Mouse (Mus musculus) thymus, postnatal 25 days (tissue): ENCODE measurements at regions not wholly inside any gene's neighbourhood (a gene's known extent, or its start where the extent isn't known, plus 50 kb on each side); places are given as distances from the start of the nearest gene placed in this dataset.

Source experiments
- DNase-seq: peaks from one replicate; pipeline ENCODE4 v3.0.0; 2022

GRCm38 (mm10) chr17:49149896-49150295 lies 217.7 kb downstream of the Lrfn2 start:
- DNase-seq, result no peak

DNA sequence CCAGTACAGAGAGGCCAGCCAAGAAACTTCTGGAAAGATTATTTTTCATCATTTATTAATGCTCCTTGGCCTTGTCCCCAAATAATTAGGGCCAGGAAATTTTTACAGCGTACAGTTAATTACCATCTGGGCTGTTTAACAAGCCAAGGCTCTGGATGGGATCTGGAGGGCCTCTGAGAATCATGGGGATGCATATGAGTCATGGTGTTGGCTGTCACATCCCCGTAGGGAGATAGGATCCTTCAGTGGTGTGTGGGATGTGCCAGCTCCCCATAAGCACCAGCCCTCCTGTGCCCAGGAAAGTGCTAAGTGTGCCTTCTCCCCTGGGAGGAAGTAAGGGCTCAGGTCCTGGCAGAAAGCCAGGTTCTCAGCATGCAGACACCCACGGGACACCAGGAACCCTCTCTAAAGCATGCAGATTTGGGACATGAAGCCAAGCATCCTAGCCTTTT lies 218.8 kb downstream of the Lrfn2 start:
- no peak for DNase-seq

DNA sequence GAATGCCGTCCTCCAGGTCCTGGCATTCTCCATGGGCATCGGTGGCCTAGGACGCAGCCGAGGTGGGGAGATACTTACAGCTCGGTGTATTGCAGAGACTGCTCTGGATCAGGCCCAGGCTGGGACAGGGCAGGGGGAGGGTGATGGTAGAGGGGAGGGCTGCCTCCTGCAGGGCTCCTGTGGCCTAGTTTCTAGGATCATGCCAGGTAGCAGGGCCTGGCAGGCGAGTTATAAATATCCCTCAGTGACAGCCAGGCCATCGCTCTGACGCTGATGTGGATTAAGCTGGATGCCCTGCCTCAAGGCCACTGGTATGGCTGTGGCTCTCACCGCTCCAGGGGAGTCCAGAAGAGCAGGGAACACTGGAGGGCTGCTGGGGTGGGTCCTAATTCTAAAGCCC lies 221.8 kb downstream of the Lrfn2 start:
- DNase-seq, result no peak

DNA sequence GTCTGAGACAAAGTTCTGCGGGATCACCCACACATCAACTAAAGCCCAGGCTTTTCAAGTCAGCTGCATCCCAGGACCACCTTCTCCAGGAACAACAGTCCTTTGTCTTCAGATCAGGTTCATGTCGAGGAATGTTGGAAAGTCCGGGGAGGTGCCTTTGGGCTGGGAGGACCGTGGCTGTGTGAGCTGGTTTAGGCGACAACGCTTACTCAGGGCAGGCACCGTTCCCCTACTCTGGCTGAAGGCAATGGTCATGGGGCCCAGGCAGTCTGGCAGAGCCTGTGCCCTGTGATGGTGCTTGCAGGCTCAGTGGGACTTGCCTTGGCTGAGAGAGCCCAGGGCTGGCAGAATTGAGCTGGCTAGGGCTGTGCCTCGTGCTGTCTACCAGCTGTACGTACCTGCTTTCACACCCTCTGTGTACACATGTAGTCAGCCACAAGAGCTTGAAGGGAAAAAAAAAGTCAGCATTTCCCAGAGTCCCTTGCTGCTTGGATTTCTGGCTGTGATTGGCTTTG lies 222.9 kb downstream of the Lrfn2 start:
- no peak for DNase-seq

- DNase-seq, result no peak
These were observed 225.4 kb downstream of the Lrfn2 start for GRCm38 (mm10) chr17:49157586-49157985.

- peak; percentile 81 for DNase-seq
These were observed 239.3 kb downstream of the Lrfn2 start for GRCm38 (mm10) chr17:49171252-49172047.

- peak; percentile 12 for DNase-seq
These were observed 240.0 kb downstream of the Lrfn2 start for GRCm38 (mm10) chr17:49172052-49172799.

DNA sequence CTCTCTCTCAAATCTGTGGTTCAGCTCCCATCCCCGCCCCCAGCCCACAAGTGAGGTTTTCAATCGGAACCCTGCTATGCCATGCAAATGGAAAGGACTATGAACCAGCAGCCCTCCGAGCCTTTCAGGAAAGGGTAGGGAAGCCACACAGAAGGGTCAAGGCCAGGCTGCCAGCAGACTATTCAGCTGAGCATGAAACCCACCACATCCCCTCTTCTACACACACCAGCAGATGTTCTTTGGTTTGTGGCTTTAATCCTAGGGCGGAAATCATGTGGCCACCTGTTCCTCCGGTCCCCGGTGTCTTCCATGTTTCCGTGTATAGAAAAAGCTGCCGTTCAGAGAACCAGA lies 240.6 kb downstream of the Lrfn2 start:
- peak; percentile 54 for DNase-seq

GRCm38 (mm10) chr17:49177966-49178731 lies 246.0 kb downstream of the Lrfn2 start:
- no peak for DNase-seq

DNA sequence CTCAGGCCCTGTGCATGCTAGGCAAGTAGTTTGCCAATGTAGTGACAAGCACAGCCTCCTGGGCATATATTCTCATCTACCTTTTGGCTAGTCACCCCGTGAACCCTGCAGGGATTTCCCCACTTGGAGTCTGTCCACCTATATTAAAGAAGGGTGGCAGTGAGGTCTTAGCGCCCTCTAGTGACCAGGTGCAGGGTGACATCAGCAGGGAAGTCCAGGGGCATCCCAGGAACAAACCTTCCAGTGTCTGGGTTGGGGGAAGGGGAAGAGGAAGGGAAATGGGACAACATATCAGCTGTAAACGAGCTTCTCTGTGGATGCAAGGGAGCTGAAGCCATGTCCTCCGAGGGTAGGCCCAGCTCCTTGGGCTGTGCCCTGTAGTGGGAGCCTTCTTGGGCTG lies 245.7 kb upstream of the Mocs1 start:
- DNase-seq, result peak; percentile 57

DNA sequence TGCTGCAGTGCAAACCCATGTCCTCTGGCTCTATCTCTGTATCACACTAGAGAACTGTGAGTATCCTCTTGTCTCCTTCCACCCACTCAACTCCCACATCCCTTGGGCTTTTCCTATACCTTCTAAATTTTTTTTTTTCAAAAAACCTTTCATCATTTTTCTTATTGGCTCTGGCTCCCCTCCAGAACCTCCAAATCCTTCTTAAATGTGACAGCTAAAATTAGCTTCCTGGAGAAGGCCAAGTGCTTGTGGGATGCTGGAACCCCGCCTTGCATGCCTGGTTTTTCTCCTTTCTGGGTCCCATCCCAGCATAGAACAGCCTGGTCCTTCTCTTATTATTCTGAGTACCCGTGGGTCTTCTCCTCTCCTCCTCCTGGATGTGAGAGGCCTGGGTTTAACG lies 244.2 kb upstream of the Mocs1 start:
- DNase-seq, result no peak

GRCm38 (mm10) chr17:49185052-49185612 lies 243.0 kb upstream of the Mocs1 start:
- no peak for DNase-seq

GRCm38 (mm10) chr17:49189765-49190164 lies 238.4 kb upstream of the Mocs1 start:
- DNase-seq, result peak; percentile 36

DNA sequence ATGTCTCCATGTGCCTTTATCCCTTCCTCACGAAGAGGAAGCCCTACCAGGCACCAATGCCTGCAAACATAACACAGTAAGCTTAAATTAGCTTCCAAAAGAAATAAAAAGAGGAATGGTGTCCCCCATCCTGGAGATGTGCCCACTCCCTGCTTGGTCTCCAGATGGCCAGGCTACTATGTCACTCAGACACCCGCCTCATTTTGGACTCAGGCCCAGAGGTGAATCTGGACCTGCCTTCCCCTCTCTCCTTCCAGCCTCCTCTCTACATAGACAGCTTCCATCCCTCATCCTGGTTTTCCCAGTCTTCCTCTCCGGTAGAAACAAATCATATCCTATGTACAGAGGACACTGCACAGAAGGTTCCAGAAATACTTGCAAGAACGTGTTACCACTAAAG lies 237.8 kb upstream of the Mocs1 start:
- DNase-seq, result no peak

DNA sequence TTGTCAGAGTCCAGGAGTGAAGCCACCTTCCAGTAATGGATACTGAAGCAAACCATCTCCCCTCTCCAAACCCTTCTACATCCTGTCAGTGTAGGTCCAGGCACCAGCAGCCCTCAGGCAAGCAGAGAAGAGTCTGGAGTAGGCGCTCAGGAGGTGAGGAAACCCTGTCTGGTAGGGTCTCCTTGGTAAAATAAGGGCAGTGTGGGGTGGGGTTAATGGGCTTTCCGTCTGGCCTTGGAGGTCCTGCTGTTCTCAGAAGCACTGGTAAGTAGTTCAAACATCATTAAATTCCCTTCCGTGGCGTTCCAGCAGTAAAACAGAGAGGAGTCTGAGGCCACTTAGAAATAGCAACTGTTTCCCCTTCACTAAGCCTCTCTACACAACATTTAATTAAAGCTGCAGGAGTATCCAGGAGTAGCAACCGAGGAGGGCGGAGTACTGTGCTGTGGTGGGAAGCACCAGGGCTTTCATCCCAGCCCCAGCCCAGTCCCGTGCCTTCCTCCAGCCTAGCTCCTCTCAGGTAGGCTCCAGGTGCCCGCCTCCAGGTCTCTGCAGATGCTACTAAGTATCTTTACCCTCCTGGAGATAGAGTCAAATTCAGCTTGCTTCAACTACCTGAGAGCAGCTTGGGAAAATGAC lies 232.0 kb upstream of the Mocs1 start:
- no peak for DNase-seq

GRCm38 (mm10) chr17:49201495-49201894 lies 226.7 kb upstream of the Mocs1 start:
- no peak for DNase-seq

- DNase-seq, result no peak
These were observed 223.1 kb upstream of the Mocs1 start for GRCm38 (mm10) chr17:49205095-49205494.

GRCm38 (mm10) chr17:49205564-49205963 lies 222.6 kb upstream of the Mocs1 start:
- DNase-seq, result no peak

DNA sequence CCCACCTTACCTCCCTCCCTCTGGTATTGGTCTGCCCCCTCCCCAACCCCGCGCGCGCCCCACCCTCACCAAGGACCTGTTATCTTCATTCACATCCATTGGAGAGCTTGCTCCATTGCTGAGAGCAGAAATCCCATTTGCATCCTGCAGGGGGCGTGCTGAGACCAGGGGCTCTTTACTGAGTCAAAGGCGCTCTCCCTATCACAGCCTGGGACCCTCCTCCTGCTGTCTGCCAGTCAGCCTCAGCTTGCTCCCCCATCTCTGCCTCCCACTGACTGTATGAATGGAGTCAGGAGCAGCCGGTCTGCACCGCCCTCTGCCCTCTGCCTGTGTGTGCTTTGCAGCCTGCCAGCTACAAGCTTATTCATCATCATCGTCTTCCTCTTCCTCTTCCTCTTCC lies 221.5 kb upstream of the Mocs1 start:
- DNase-seq, result no peak

DNA sequence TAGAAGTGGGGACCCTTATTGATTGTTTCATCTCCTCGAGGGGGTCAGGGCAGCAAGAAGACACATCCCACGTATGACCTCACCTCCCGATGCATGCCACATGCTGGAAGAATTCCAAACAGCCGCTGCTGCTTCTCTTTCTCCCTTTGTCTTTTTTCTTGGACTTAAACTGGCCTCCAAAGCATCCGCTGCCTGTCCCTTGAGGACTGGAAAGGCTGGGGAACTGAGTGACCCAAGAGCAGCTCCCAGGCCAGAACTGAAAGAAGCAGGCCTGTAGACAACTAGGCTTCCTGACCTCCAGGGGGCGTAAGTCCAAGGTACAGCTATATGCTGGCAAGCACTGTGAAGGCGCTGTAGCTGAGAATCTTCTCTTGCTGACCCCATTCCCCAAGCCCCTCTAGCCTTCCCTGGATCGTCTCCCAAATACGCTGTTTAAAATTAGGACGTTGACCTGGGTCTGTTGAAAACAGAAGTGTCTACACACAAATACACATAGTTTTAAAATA lies 219.8 kb upstream of the Mocs1 start:
- no peak for DNase-seq

DNA sequence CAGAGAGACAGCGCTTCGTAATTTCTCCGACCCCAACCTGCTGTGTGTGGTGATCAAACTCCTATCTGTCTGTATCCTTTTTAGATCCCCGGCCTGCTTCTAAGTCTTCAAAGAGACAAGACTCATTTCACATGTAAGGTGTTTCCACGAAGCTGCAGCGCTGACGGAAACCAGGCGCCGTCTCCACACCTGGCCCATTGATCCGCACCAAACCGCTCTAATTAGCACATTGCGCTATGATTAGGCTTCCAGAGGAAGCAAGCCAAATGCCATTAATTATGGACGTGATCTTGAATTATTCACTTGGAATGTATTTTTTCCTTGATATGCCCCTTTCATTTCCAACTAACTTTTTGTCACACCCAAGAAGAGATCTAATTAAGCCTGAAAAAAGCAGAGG lies 215.2 kb upstream of the Mocs1 start:
- DNase-seq, result no peak

DNA sequence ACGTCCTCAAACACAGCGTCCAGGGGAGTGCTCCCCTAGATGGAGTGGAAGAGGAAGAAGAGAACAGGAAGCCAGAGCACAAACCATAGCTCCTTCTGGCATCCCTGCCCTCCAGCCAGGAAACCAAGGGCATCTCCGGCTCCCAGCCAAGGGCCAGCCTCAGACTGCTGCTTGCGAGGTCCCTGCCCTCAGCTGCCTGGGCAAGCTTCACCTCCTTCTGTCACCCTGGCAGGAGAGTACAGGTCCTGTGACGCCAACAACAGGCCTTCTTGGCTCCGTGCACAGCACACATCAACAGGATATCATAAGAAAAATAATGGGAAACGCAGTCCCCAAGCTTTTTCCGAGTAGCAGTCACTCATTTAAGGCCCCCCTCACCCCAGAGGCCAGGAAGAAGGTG lies 212.9 kb upstream of the Mocs1 start:
- DNase-seq, result no peak
